Mouse (Mus musculus) adrenal gland, adult 8-10 months (tissue): ENCODE measurements around the gene Nod1. TPM values are rescaled to one million over a fixed set of nuclear protein-coding genes. Genes with fewer than 3 reads are reported as not detected.
A peak's percentile ranks its signal among the peaks of the same experiment; 100 is the strongest.

ENCODE experiments used
- DNase-seq: peaks from one replicate; pipeline ENCODE4 v3.0.0; 2022
- total RNA-seq, 4 experiments: library from RNA; stranded (reverse); gene quantifications; 2 replicates each; pipeline ENCODE4 v1.2.4; 2022

Gene Nod1
- 10 to 100 TPM in 2 of 4 experiments, 1 to 10 TPM in 2; 9.1 to 14.0 (median 11.6) TPM for total RNA-seq

DNA sequence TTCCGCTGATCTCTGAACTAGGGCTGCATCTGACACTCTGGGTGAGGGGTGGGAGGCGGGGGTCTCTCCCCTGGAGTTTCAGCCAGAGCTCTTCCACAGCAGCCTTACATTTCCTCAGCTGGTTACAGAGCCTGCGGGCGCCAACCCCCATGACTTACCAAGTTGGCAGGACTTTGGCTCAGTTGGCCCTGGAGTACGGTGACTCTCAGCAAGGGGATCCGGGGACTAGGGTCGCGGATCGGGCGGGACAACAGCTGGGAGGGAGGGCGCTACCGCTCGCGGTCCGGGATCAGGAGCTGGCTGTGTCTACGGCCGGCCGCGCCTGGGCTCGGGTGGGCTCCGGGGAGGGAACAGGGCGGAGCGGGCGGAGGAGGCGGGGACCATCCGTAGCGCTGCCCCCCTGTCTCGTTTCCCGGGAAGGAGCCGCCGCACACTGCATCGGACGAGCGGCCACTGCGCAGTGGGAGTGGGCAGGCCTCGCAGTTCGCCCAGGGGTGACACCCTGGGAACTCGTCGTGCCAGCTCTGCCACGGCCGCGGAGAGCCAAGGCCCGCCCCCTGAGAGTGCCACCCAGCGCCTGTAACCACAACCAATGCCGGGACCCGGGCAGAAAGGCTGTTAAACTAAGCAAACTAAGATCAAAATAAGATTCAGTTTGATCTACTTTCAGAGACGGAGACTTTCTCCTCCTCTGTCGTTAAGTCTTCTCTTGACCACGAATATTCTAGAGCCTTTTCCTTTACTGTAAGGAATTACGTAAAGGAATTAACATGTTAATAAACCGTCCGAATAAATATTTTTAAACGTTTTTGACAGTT lies at the start of gene Nod1:
Nod1 (minus strand) TSS at position 502 of the 818 bp plus-strand sequence.
- DNase-seq: peak; percentile 76

DNA sequence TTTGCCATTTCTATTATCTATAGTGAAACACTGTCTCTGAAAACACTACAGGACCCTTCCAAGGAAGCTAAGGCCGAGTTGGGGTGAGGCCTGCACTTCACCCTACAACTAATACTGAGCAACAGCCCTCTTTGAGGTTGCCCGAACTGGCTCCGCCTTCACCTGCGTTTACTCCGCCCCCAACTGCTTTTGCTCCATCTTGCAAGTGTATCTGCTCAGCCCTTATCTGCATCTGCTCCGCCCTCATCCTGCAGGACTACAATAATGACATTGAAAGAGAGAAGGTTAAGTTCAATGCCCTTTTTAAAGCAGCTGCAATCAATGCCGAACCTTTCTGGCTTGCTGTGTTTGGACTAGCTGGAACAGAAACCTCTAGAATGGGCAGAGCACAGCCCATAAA lies 49.4 kb upstream of the Nod1 start:
- no peak for DNase-seq

DNA sequence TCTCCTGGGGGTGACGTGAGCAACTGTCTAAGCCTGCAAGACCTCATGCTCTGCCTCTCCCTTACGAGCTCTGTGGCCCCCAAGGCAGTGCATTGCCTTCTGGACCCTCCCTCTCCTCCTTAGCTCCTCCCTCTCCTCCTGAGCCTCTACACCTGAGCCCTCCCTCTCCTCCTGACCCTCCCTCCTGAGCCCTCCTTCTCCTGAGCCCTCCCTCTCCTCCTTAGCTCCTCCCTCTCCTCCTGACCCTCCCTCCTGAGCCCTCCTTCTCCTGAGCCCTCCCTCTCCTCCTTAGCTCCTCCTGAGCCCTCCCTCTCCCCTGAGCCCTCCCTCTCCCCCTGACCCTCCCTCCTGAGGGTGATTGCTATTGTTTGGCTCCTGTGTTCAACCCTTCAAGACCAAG lies 46.0 kb upstream of the Nod1 start:
- DNase-seq: no peak

DNA sequence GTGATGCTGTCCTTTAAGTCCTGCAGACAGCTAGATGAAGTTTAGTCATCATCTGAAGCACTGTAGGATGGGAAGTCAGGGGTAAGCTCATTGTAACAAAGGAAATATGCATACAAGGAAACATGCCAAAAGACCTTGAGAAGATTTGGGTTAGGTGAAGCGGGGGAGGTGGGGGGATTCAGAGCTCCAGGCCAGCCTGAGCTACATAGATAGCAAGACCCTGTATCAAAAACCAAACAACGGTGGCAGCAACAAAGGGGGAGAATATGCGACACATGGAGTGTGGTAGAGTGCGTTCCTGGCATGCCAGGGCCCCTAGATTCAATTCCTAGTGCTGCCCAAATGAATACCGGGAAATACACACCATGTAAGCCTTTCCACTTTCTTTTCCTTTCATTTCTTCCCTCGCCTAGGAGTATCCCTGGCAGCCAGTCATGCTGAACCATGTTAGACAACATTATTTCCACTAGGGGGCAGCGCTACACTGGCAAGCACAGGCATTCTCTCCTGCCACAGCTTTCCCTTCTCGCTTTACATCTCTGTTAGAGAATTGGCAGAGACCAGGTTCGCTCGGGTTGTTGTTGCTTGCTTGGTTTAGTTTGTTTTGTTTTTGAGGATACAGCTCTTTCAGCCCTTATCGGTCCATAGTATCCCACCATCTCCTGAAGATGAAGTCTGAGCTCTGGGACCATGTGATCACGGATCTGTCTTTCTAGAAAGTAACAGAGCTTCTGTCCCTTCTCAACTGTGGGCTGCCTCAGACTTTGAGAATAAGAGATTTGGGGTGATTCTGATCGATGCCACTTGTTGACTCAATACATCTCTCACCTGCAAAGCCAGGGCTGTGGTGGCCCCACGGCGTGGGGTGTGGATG lies 44.5 kb upstream of the Nod1 start:
- peak; percentile 33 for DNase-seq

DNA sequence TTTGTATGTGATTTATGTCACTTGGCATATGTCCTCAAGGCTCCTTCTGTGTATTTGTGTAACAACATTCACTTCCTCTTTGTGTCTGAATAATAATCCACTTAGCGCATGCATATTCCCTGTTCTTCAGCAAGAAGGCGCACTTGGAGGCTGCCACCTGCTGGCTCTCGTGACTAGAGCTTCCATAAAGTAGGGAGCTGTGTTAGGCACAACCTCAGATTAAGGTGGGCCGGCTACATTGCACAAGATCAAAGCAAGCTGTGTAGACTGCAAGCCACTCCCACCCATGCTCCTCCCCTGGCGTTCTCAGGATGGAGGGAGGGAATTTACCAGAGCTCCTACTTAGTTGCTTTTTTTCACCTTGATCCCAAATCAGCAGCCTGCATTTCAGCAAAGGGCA lies 43.8 kb upstream of the Nod1 start:
- DNase-seq: peak; percentile 29

DNA sequence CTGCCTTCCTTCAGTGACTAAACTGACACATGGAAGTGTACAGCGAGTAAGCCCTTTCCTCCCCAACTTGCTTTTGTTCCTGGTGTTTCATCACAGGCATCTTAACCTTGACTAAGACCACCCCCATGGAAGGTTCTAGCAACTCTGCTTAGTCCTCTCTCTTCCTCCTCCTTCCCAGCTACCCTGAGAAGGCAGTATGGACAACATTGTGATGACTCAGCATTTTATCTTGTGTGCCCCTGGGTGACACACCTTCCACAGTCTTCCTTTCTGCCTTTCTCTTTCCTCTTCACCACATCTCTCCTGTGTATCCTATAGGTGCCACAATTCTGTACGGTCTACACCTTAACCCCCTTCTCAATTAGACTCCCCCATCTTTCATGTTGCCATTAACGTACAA lies 41.8 kb upstream of the Nod1 start:
- no peak for DNase-seq

DNA sequence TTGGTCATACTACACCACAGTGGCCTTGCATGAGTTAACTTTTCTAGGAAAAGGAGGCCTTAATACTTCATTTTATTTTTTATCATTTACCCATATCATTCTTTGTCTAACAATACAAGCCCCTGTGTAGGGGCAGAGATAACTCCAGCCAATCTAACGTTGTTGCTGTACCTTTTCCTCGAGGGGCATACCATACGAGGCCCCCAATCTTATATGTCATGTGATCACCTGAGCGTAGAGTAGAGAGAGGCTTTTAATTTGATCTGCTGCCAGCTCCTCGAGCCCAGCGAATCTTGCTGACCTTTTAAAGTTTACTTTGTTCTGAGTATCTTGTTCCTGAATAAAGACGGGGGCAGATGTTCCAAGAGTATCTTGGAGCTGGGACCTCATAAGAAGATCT lies 40.1 kb upstream of the Nod1 start:
- no peak for DNase-seq

DNA sequence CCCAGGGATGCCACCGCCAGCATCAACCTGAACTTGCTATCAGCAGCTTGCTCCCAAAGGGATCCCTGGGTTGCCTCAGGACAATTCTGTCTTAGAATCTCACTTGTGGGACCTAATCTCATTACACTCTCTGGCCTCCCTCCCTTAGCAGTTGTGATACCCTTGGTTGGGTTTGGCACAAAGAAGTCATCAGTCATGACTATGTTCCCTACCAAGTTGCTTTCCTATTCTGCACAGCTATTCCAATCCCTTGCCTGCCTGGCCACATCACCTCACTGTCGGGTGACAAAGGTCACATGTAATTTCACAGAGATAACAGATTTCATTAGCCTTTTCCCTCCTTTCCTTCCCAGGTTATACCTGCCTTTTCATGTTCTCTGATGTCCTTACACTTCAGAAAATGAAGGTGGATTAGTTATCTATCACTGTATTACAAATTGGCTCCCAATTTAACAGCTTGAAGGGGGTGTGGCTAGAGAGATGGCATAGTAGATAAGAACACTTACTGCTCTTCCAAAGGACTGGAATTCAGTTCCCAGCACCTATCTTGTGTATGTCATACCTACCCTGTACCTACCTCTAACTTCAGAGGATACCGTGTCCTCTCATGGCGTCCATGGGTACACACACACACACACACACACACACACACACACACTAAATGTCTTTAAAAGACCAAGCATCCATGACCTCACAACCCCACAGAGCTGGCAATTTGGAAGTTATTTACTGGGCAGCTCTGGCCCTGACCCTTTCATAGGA lies 38.1 kb upstream of the Nod1 start:
- no peak for DNase-seq

DNA sequence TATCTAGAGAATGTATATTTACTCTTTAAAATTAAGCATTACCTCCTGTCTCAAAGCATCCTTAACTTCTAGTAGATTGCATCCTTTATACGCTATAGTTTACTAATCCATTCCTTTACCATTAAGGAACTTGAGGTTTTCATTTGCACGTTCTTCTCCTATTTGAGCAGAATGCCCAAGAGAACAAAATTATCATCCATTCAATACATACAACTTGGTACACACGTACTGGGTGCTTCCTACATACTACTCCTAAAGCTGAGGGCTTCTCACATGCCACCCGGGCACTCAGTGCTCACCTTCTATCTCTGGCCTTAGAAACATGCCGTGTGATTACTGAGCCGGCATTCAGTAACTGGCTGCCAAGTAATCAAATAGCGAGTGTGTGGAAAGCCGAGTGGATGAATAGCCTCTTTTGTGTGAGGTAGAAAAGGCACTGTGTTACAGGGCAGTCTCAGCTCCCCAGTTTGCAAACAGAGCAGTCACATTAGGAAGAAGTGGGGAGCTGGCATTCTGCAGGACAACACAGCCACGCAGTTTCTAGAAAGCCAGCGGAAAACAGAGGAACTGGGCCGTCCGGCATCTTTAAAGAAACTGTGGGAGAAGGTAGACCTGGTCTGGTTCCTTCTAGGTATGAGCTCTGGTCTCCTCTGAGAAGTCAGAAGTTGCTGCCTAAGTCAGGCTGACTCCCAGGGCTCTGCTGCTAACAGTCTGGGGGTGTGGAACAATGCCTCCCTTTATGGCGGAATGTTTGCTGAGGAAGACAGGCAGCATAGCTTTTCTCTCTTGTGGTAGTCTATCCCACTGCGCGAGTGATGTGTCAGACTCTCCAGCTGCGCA lies 37.2 kb upstream of the Nod1 start:
- no peak for DNase-seq

DNA sequence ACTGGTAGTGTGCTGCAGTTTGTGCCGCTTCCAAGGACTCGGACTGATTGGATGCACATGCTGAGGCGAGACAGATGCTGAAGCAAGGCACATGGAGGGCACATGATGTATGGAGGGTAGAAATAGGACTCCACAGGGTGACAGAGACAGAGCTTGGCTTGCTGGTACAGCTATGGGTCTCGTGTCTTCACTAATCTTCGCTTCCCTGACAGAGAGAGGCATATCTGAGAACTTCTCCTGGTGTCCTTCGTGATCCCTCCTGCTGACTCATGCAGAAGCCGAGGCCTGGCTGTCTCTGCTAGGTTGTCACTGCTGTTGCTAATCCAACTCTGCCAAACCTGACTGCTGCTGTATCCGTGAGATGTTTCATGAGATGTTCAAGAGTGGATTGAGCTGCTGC lies 36.0 kb upstream of the Nod1 start:
- no peak for DNase-seq

DNA sequence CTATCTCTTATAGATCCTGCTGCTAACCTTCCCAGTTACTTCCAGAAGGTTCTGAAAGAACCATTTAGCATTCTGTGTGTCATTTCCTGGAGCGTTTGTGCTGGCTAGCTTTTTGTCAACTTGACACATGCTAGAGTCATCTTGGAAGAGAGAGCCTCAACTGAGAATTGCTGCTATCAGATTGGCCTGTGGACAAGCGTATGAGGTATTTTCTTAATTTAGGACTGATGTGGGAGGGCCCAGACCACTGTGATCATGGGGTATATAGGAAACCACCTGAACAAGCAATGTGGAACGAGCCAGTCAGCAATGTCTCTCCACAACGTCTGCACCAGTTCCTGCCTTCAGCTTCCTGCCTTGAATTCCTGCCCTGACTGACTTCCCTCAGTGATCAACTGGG lies 31.1 kb upstream of the Nod1 start:
- no peak for DNase-seq

DNA sequence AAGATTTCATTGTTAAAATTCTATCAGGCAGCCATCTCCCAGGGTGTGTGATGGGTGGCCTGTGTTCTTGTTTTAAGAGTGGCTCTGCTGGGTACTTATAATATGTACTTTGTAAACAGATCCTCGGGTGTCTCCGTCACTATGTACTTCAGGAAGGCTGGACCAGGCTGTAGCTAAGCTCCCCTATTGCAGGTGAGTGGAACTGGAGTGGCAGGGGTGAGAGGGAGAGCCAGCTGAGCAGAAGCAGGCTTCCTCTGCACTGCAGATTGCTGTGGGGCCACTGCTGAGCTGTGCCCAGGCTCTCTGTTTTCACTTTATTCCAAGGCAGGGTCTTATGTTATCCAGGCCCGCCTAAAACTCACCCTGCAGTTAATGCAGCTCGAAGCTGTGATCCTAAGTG lies 30.0 kb upstream of the Nod1 start:
- no peak for DNase-seq

DNA sequence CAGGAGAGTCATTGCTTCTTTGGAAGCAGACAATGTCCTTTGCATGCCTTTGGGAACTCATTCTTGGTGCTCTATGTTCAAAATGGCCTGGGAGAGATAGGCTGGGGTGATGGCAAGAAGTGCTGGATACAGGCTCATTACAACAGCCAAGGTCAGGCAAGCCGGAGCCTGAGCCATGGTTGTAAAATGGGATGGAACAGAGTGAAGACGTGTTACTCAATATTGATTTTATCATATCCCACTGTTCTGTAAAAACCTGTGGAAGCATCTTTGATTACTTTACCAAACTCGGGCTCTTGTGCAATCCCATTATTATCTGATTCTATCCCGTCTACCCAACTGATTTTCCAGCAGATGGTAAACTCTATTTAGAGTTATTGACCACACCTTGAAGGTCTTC lies 28.9 kb upstream of the Nod1 start:
- no peak for DNase-seq

DNA sequence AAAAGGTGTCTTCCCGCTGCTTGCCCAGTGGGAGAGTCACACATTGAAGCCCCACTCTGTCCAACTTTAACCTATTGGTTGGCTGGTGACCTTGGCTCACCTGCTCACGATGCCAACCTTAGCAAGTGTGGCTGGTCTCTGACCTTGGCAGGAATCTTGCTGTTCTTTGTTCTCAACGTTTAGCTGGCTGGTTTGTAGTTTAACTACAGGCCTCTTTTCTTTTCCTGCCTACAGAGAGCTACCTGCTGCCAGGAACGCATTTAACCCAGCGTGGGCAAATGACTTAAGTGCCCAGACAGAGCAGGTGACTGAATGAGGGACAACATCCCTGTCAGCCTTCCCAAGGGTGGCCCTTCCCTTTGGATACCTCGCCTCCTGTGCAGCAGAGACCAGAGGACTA lies 25.3 kb upstream of the Nod1 start:
- no peak for DNase-seq

DNA sequence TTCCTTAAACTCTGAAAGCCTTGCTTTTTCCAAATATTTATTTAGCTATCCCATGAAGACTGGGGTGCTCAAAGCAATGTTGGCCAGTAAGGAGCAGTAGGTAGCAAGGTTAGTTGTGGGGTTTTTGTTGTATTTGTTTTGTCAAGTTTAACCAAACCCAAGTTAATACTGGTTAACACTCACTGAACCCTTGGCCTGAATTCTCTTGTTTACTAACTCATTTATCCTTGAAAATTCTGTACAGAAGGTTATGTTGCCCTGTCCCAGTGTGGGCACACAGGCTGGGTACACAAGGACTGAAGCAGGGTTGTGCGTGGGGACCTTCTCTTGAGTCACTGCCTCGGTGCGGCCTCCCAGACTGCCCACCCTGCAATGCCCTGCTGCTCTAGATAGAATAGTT lies 23.9 kb upstream of the Nod1 start:
- no peak for DNase-seq

DNA sequence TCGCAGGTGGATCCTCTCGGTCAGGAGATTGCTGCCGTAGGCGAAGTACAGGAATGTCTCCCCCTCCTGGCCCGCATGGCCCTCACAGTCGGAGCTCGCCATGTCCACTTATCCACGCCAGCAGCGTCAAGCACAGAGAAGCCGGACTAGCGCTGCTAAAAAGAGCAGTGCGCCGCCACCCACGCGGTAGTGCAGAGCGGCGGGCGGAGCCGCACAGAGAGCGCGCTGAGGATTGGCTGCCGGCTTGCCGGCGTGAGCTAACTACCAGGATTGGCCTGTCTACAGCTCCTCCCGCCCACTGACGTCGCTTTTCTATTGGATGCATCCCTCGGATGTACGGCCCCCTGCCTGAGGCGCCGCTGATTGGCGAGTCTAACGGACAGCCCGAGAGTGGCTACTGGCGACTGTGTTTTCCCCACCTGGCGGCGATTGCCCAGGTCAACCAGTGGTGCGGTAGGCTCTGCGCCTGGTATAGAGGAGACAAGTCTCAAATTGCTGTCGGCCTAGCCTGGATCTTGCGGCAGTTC lies 20.4 kb upstream of the Nod1 start, which contains the start of gene Ggct:
Ggct (minus strand) TSS at position 217 of the 527 bp plus-strand sequence.
- peak; percentile 95 for DNase-seq

DNA sequence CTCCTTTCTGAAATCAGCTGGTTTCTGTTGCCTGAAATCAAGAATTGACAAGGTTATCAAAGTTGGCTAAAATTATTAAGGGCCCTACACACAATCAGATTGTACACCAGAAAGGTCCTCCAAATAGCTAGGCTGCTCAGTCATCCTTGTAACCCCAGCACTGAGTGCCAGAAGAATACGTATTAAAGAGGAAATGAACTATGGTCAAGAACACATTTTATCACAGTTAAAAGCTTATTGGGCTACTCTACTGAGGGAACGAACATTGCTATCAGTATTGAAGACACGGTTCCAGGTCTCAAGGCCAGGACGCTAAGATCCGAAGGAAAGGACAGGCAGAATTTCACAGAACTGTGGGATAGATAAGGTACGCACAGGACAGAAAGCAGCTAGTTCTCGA lies 19.7 kb upstream of the Nod1 start:
- DNase-seq: no peak

DNA sequence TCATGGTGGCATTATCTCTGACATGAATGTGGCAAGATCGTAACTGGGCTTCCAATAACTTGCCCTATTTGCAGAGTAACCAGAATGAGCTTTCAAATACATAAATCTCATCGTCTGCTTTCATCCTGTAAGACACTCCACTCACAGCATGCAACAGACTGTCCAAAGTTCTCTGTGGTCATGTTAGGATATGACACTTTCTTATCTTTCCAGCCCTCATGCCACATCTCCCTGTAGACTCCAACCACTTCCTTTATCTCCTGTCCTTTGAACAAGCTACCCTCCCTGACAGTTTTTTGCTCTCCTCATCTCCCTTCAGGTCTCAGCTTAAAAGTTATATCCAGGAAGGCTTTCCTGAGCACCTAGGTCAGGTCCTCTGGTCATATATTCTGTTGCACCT lies 18.8 kb upstream of the Nod1 start:
- no peak for DNase-seq

DNA sequence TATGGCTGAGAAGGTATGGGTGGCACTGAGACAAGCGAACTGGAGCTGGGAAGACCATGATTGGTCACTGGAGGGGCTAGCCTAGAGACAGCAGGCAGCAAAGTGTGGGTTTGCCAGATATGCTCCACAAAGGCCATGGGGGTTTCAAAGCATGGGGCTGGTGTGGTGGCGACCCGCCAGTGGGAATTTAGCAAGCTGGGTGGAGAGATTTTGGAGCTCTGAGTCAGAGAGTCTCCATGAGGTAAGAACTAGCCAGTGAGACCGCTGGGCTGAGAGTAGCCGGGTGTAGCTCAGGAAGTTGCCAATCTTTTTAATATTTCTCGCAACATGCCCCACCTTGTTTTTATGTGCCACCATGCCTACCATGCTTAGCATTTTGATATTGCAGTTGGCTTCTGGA lies 15.7 kb upstream of the Nod1 start:
- DNase-seq: no peak

DNA sequence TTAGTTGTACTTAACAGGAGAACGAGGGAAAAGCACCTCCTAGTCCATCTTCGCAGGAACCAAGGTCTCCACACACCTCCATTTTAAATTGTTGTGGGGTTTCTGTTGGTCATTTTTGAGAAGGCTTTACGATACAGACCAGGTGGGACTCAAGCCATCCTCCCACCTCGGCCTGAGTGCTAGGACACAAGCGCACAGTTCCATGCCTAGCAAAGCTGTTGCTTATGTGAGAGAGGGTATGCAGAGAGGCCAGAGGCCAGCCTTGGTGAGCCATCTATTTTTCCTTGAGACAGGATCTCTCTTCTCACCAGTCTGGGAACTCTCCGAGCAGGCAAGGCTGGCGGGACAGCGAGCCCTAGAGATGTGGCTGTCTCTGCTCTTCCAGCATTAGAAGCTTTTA lies 11.7 kb upstream of the Nod1 start:
- no peak for DNase-seq

DNA sequence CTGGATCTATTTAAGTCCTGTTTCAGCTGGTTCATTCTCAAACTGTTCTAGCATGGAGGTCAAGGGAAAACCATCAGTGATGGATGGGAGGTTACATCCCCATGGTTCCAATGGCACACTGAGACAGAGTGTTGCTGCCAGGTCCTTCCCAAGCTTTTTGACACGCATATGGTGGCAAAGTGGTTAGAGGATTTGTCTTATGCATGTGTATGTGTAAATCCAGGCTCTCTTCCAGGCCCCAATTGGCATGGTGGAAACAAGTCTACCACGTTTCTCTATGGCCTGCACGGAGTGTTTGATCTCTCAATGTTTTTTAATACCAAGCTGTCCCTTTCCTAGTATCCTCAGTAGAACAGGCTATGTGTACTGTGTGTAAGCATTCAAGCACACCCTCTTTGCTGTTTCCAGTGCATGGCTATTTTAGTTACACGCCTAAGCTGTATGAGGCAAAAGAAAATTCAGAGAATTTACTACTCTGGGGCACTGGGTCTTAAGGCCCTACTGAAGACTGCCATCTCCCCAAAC lies 11.2 kb upstream of the Nod1 start:
- DNase-seq: no peak

DNA sequence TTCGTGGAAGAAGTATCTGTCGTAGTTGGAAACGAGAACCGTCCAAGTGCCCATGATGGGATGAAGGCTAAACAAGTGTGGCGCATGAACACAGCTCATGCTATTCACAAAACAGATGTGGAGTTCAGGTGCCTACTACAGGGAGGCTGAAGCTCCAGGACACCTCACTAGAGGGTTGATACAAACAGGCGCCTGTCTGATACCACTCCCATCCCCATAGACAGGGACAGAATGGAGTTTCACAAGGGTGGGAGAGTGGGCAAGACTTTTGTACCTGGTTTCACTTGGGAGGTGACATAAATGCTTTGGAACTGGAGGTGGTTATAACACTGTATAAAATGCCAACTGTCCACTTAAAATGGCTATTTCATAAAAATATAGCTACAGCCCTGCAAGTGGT lies 7.0 kb upstream of the Nod1 start:
- DNase-seq: no peak
